Mouse (Mus musculus) MEL (cell line): ENCODE measurements around the gene Htr2b.

Experiments
- CTCF ChIP-seq, 3 experiments: IDR thresholded peaks in 2 of 3; conservative IDR thresholded peaks in 1 of 3; 2 replicates each; pipeline ENCODE4 v1.5.1; 2011 to 2012; ENCODE audit warnings: low read length in 3 of 3, low read depth in 2 of 3, mild to moderate bottlenecking in 2 of 3, improper control_type of control experiment in 1 of 3, inconsistent platforms in 1 of 3, mixed read lengths in 1 of 3, moderate library complexity in 1 of 3; ENCODE audit not compliant: control insufficient read depth in 1 of 3, insufficient read depth in 1 of 3, poor library complexity in 1 of 3, severe bottlenecking in 1 of 3
- POLR2A ChIP-seq, 2 experiments: IDR thresholded peaks; 2 replicates each; pipeline ENCODE4 v1.6.1; 2011 to 2012; ENCODE audit warnings: low read length in 2 of 2, mild to moderate bottlenecking in 2 of 2, control low read depth in 1 of 2, improper control_type of control experiment in 1 of 2, low read depth in 1 of 2, moderate library complexity in 1 of 2; ENCODE audit not compliant: control insufficient read depth in 1 of 2, insufficient read depth in 1 of 2, poor library complexity in 1 of 2
- POLR2AphosphoS2 ChIP-seq: IDR thresholded peaks from 2 replicates; pipeline ENCODE4 v1.6.1; 2011; ENCODE audit warnings: low read length, improper control_type of control experiment

DNA sequence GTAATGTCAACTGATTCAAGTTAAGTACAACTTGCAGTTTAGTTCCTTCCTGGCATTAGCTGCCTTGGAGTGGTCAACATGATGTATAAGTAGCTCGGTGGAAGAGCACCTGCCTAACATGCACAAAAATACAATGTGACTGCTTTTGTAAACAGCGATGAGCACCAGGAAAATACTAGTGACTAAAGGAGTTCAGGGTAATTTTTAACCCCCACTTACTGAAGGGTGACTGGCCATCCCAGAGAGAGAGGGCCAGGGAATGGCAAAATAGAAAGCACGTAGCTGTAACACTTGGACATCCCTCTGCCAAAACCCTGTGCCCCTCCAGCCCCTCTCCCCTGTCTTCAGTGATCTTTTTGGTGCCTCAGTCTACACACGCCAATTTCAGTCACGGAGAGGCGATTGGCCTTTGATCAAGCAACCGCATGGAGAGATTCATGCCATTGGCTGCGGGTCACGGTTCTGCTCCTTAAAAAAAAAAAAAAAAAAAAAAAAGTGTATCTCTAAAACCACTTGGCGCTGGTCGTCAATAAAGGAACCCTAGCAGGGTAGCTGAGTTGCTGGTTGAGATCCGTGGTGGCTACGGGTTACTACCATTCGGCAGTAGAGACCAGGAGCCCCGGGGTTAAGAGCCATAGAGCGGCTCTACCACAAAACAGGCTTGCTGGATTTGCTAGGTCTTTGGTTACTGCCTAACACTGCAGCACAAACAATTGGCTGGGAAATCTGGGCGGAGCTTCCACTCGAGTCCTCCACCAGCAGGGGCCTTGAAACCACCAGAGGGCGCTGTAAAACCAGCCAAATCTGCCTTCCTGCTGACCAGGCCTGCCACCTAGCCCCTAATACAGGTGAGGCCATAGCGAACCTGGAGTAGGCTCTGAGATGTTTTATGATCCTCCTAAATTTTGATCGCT, 52.7 kb downstream of the Htr2b start:
- peak; percentile 86 to 94 (median 94) for TF ChIP-seq CTCF (IDR thresholded peaks at IDR 0.05 in 2 of 3, conservative IDR thresholded peaks at IDR 0.05 in 1 of 3; ENCODE audit: control insufficient read depth in 1 of 3, insufficient read depth in 1 of 3, low read depth in 2 of 3, low read length in 3 of 3, poor library complexity in 1 of 3, severe bottlenecking in 1 of 3)
- TF ChIP-seq POLR2A (IDR thresholded peaks at IDR 0.05; ENCODE audit: control insufficient read depth in 1 of 2, insufficient read depth in 1 of 2, low read depth in 1 of 2, low read length in 2 of 2, poor library complexity in 1 of 2): peak in 1 of 2 experiments; percentile 74; a peak in 2 of 4 replicates
- TF ChIP-seq POLR2AphosphoS2: no peak
